Mouse (Mus musculus): ENCODE data around the gene Fbxo28. TPM values are rescaled to one million over a fixed set of nuclear protein-coding genes. Genes with fewer than 3 reads are reported as not detected.

The Fbxo28 gene
- polyA plus RNA-seq, 1 experiment from 2014 or later = 24.2 TPM

- H3K4me2 ChIP-seq = peak overlapping the region; percentile 68
- H3K27ac ChIP-seq (replicated peaks) = no peak overlapping the region
- no peaks in the 10 kb centered on the region for H3K36me3 ChIP-seq
- ATAC-seq (ENCODE audit: low FRiP score, low read depth) = no peak
- peaks cover 30% of the 10 kb centered on the region for H3K4me1 ChIP-seq (replicated peaks)
- 42% methylated on average over 7 of the region's 7 CpGs for WGBS
- H3K27me3 ChIP-seq = no peaks in the 10 kb centered on the region
- no peaks in the 10 kb centered on the region for H3K9me3 ChIP-seq
- peak overlapping the region; percentile 94 for H3K4me3 ChIP-seq
- H3K9ac ChIP-seq = peak overlapping the region; percentile 96
Observed at GRCm38 (mm10) chr1:182338961-182339565, 2.4 kb downstream of the Fbxo28 start.

- ATAC-seq (ENCODE audit: low FRiP score, low read depth) = no peak
- Histone ChIP-seq H3K4me3 (no peak overlapping the region), H3K27me3 (no peaks in the 10 kb centered on the region), H3K9me3 (no peaks in the 10 kb centered on the region), H3K4me1 (replicated peaks) (peaks cover 27% of the 10 kb centered on the region), H3K9ac (no peak overlapping the region), H3K36me3 (no peaks in the 10 kb centered on the region), H3K27ac (replicated peaks) (no peak overlapping the region), H3K4me2 (no peak overlapping the region)
- 95% methylated on average over 7 of the region's 7 CpGs for WGBS
Observed at GRCm38 (mm10) chr1:182333766-182334437, 7.5 kb downstream of the Fbxo28 start.

- H3K4me3 ChIP-seq = no peak overlapping the region
- no peak overlapping the region for H3K27ac ChIP-seq (replicated peaks)
- ATAC-seq (ENCODE audit: low FRiP score, low read depth) = peak; percentile 71; the same call in 1 of the 2 replicates
- no peak overlapping the region for H3K4me2 ChIP-seq
- H3K9ac ChIP-seq = no peak overlapping the region
- H3K9me3 ChIP-seq = no peaks in the 10 kb centered on the region
- peaks cover 6% of the 10 kb centered on the region for H3K36me3 ChIP-seq
- WGBS = 87% methylated on average over 5 of the region's 5 CpGs
- H3K4me1 ChIP-seq (replicated peaks) = peaks cover 17% of the 10 kb centered on the region
- no peaks in the 10 kb centered on the region for H3K27me3 ChIP-seq
Observed at GRCm38 (mm10) chr1:182332090-182333034, 9.1 kb downstream of the Fbxo28 start.

GRCm38 (mm10) chr1:182325919-182326318 is 15.5 kb downstream of the Fbxo28 start:
- Histone ChIP-seq H3K4me1 (replicated peaks) (no peaks in the 10 kb centered on the region), H3K27me3 (no peaks in the 10 kb centered on the region), H3K4me2 (no peak overlapping the region), H3K36me3 (peaks cover 59% of the 10 kb centered on the region), H3K9me3 (no peaks in the 10 kb centered on the region), H3K9ac (no peak overlapping the region), H3K27ac (replicated peaks) (no peak overlapping the region), H3K4me3 (no peak overlapping the region)
- ATAC-seq (ENCODE audit: low FRiP score, low read depth) = no peak
- WGBS = 97% methylated on average over 1 of the region's 1 CpGs

- no peak for ATAC-seq (ENCODE audit: low FRiP score, low read depth)
- H3K27ac ChIP-seq (replicated peaks) = no peak overlapping the region
- no peak overlapping the region for H3K9ac ChIP-seq
- H3K4me2 ChIP-seq = no peak overlapping the region
- H3K4me3 ChIP-seq = no peak overlapping the region
- no peaks in the 10 kb centered on the region for H3K9me3 ChIP-seq
- no peaks in the 10 kb centered on the region for H3K27me3 ChIP-seq
- no peaks in the 10 kb centered on the region for H3K4me1 ChIP-seq (replicated peaks)
- H3K36me3 ChIP-seq = peaks cover 65% of the 10 kb centered on the region
- 96% methylated on average over 7 of the region's 7 CpGs for WGBS
Observed at GRCm38 (mm10) chr1:182324552-182324951, 16.9 kb downstream of the Fbxo28 start.

GRCm38 (mm10) chr1:182323139-182323538 is 18.3 kb downstream of the Fbxo28 start:
- no peak overlapping the region for H3K27ac ChIP-seq (replicated peaks)
- WGBS = 97% methylated on average over 3 of the region's 3 CpGs
- no peaks in the 10 kb centered on the region for H3K9me3 ChIP-seq
- H3K4me3 ChIP-seq = no peak overlapping the region
- peaks cover 77% of the 10 kb centered on the region for H3K36me3 ChIP-seq
- no peak overlapping the region for H3K9ac ChIP-seq
- no peaks in the 10 kb centered on the region for H3K27me3 ChIP-seq
- H3K4me1 ChIP-seq (replicated peaks) = no peaks in the 10 kb centered on the region
- no peak overlapping the region for H3K4me2 ChIP-seq
- ATAC-seq (ENCODE audit: low FRiP score, low read depth) = no peak

- peaks cover 53% of the 10 kb centered on the region for H3K36me3 ChIP-seq
- H3K4me3 ChIP-seq = no peak overlapping the region
Observed at GRCm38 (mm10) chr1:182314201-182314600, 27.2 kb downstream of the Fbxo28 start.

GRCm38 (mm10) chr1:182313181-182313580 is 28.2 kb downstream of the Fbxo28 start:
- 95% methylated on average over 8 of the region's 8 CpGs for WGBS
- Histone ChIP-seq H3K9me3 (no peaks in the 10 kb centered on the region), H3K27ac (replicated peaks) (no peak overlapping the region), H3K4me2 (no peak overlapping the region), H3K4me3 (no peak overlapping the region), H3K27me3 (no peaks in the 10 kb centered on the region), H3K36me3 (peaks cover 44% of the 10 kb centered on the region), H3K9ac (no peak overlapping the region), H3K4me1 (replicated peaks) (no peaks in the 10 kb centered on the region)
- no peak for ATAC-seq (ENCODE audit: low FRiP score, low read depth)

More at GRCm38 (mm10) chr1:182314201-182314600, 27.2 kb downstream of the Fbxo28 start:
- no peak for ATAC-seq (ENCODE audit: low FRiP score, low read depth)
- Histone ChIP-seq H3K4me1 (replicated peaks) (no peaks in the 10 kb centered on the region), H3K27me3 (no peaks in the 10 kb centered on the region), H3K9me3 (no peaks in the 10 kb centered on the region), H3K9ac (no peak overlapping the region), H3K27ac (replicated peaks) (no peak overlapping the region), H3K4me2 (no peak overlapping the region)
- WGBS = 94% methylated on average over 5 of the region's 5 CpGs

GRCm38 (mm10) chr1:182311376-182311775 is 30.1 kb downstream of the Fbxo28 start:
- H3K9me3 ChIP-seq = no peaks in the 10 kb centered on the region
- no peak overlapping the region for H3K27ac ChIP-seq (replicated peaks)
- H3K9ac ChIP-seq = no peak overlapping the region
- WGBS = 97% methylated on average over 5 of the region's 5 CpGs
- no peaks in the 10 kb centered on the region for H3K27me3 ChIP-seq
- H3K4me3 ChIP-seq = no peak overlapping the region
- no peaks in the 10 kb centered on the region for H3K4me1 ChIP-seq (replicated peaks)
- peaks cover 26% of the 10 kb centered on the region for H3K36me3 ChIP-seq
- no peak overlapping the region for H3K4me2 ChIP-seq
- no peak for ATAC-seq (ENCODE audit: low FRiP score, low read depth)

GRCm38 (mm10) chr1:182310316-182310715 is 31.1 kb downstream of the Fbxo28 start:
- Histone ChIP-seq H3K4me1 (replicated peaks) (no peaks in the 10 kb centered on the region), H3K9me3 (no peaks in the 10 kb centered on the region), H3K36me3 (peaks cover 18% of the 10 kb centered on the region), H3K27me3 (no peaks in the 10 kb centered on the region), H3K9ac (no peak overlapping the region), H3K4me3 (no peak overlapping the region), H3K4me2 (no peak overlapping the region), H3K27ac (replicated peaks) (no peak overlapping the region)
- 91% methylated on average over 2 of the region's 2 CpGs for WGBS
- ATAC-seq (ENCODE audit: low FRiP score, low read depth) = no peak

GRCm38 (mm10) chr1:182309403-182309802 is 32.0 kb downstream of the Fbxo28 start:
- Histone ChIP-seq H3K27me3 (no peaks in the 10 kb centered on the region), H3K36me3 (peaks cover 11% of the 10 kb centered on the region), H3K27ac (replicated peaks) (no peak overlapping the region), H3K9ac (no peak overlapping the region), H3K4me2 (no peak overlapping the region), H3K4me1 (replicated peaks) (no peaks in the 10 kb centered on the region), H3K4me3 (no peak overlapping the region), H3K9me3 (no peaks in the 10 kb centered on the region)
- 68% methylated on average over 5 of the region's 5 CpGs for WGBS
- ATAC-seq (ENCODE audit: low FRiP score, low read depth) = no peak

GRCm38 (mm10) chr1:182302916-182303315 is 38.5 kb downstream of the Fbxo28 start:
- no peak overlapping the region for H3K4me3 ChIP-seq
- WGBS = 96% methylated on average over 5 of the region's 5 CpGs

More at GRCm38 (mm10) chr1:182302916-182303315, 38.5 kb downstream of the Fbxo28 start:
- H3K27ac ChIP-seq (replicated peaks) = no peak overlapping the region
- H3K36me3 ChIP-seq = no peaks in the 10 kb centered on the region
- H3K4me1 ChIP-seq (replicated peaks) = no peaks in the 10 kb centered on the region
- H3K9me3 ChIP-seq = no peaks in the 10 kb centered on the region
- H3K27me3 ChIP-seq = no peaks in the 10 kb centered on the region
- H3K4me2 ChIP-seq = no peak overlapping the region
- no peak overlapping the region for H3K9ac ChIP-seq
- ATAC-seq (ENCODE audit: low FRiP score, low read depth) = no peak

Data from hindbrain, embryonic 15.5 days (tissue).